Mouse (Mus musculus) embryonic fibroblast, embryonic 13.5 days (primary cell): ENCODE measurements around the gene Psme2.

ENCODE experiments used
- CTCF ChIP-seq: IDR thresholded peaks from 2 replicates; pipeline ENCODE4 v1.5.1; 2011; ENCODE audit warnings: mild to moderate bottlenecking, control low read depth, low read length, moderate library complexity, borderline replicate concordance; ENCODE audit not compliant: insufficient read depth
- POLR2A ChIP-seq: IDR thresholded peaks from 2 replicates; pipeline ENCODE4 v1.6.1; 2011; ENCODE audit warnings: low read depth, mild to moderate bottlenecking, control low read depth, low read length, moderate library complexity

- no peak for TF ChIP-seq CTCF
- TF ChIP-seq POLR2A, result no peak
Observed at GRCm38 (mm10) chr14:55575711-55576110, 15.2 kb downstream of the Psme2 start.
